Mouse (Mus musculus): Measurements from ENCODE around the gene Gpatch2. TPM values are rescaled to one million over a fixed set of nuclear protein-coding genes. Genes with fewer than 3 reads are reported as not detected.
A peak's percentile ranks its signal among the peaks of the same experiment; 100 is the strongest.

Gene Gpatch2
- total RNA-seq, 2 experiments from 2014 or later = 20.9 to 22.0 TPM

DNA sequence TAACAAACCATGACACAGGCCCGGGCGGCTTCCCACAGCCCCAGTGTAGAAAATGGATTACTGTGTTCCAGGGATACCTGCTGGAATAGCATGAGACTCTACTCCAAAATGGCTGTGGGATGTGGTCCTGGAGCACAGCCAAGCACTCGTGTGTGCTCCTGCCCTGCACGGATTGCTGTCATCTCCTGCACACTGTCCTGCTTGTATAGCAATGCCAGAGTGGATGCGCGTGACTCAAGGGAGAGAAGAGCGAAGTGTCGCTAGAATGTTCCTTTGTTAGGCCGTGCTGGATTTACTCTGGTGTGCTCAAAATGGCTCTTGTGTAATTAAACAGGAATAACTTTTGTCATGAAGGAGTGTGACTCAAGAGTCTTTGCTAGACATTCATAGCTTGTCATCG is 87.9 kb downstream of the Gpatch2 start:
- DNase-seq (ENCODE audit: low spot score in 2 of 2) = no peak

DNA sequence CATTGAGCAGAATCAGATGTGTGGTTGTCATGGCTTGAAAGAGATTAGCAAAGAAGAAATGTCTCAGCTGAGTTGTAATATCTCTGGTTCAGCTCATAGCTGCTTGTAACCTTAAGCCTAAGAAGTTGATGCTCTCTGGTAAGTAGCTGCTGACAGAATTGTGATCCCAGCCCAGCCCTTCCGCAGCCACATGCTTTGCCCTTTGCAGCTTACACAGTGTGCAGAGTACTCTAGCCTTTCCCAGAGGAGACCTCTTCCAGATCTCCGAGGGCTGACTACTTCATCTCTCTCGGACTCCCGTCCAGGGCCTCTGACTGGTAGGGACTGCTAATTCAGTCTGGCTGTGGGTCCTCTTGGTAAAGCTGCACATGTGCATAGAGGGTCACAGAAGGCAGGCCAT is 92.0 kb downstream of the Gpatch2 start:
- DNase-seq (ENCODE audit: low spot score in 2 of 2) = no peak

DNA sequence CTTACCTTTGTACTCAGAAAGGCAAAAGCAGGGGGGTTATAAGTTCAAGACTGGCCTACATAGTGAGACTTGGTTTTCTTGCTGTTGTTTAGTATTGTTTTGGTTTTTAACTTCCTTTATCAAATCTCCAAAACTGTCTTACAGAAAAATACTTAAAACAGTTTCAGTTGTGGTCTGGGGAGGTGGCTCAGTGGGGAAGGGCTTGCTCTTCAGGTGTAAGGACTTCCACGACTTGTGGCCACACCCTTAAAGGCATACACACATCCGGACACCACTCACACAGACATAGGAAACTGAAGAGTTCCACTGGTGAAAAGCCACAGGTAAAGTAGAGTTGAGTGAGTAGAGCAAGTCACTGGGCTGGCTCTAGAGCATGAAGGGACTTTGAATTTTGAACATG is 93.2 kb downstream of the Gpatch2 start:
- no peak for DNase-seq (ENCODE audit: low spot score in 2 of 2)

DNA sequence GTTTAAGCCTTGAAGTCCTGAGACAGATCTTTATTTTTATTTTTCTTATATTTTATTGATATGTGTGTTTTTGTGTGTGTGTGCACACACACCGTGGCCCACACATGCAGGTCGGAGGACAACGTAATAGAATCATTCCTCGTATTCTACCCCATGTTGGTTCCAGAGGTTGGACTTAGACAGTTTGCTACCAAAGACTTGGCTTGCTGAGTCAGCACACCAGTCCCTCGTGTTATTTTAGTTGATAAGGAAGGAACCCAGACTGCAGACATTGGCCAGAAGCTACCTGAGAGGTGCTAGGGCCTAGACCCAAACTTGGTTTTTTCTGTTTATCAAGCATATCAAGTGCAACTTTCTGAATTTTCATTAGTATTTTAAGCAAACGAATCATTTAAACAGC is 95.8 kb downstream of the Gpatch2 start:
- DNase-seq (ENCODE audit: low spot score in 2 of 2) = no peak

DNA sequence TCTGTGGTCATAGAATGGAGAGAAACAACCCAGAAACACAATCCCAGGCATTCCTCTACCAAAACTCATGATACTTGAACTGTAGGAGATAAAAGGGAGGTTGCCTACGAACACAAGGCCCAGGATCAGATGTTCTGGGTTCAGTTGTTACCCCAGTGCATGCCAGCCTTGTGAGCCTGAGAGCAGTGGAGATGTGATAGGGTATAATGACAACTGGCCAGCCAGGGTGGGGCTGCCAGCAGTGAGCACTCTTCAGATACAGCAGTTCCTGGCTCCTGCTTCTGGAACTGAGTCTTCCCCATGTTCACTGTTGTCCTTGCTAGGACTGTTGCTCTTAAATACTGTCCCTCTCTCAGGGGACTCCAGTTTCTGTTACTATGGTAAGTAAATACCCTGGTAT is 98.0 kb downstream of the Gpatch2 start:
- DNase-seq (ENCODE audit: low spot score in 2 of 2) = no peak

DNA sequence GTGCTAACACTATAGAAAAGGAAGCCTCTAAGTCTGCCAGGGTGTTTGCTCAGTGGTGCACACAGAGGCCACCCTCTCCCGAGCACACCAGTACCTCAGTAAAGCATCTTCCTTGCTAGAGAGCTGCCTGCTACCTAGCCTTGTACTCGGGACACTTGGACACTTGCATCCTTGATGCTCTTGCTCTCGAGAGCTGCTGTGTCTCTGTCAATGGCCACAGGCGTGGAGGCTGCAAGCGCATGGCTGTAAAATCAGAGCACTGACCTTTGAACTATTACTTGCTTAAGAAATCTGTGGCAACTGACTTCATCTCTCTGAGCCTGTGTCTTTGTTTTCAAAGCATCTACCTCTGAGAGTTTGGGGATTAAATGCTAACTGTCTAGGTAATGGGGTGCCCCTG is 98.5 kb downstream of the Gpatch2 start:
- DNase-seq (ENCODE audit: low spot score in 2 of 2) = no peak

DNA sequence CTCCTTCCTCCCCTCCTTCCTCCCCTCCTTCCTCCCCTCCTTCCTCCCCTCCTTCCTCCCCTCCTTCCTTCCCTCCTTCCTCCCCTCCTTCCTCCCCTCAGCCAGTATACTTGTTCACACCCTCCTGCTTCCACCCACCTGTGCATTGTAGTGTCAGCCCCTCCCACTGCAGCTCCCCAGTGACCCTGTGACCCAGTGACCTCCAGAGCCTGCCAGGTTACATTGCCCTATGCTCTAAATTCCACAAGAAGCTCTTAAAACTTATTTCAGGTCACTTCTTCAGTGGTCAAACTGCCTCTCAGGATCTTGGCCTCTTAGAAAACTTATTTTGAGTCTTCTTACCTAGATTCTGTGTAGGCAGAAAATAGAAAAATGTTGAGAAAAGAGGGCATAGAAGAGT is 99.2 kb downstream of the Gpatch2 start:
- no peak for DNase-seq (ENCODE audit: low spot score in 2 of 2)

DNA sequence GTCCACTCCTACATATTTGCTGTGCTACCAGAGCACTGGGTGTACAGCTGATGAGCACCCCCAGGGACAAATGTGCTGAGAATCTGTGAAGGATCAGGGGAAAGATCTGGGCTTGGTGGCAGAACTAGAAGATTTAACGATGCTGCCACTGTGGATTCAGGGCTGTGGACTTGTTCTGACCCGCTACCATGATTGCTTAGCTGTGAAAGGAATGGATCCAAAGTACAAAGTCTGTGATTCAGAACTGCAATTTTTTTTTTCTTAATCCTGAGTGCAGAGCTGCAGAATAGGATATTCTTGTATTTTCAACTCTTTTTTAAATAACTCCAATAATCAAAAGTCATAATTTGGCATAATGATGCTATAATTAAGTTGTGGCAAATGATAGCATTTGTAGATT is 100.5 kb downstream of the Gpatch2 start:
- no peak for DNase-seq (ENCODE audit: low spot score in 2 of 2)

DNA sequence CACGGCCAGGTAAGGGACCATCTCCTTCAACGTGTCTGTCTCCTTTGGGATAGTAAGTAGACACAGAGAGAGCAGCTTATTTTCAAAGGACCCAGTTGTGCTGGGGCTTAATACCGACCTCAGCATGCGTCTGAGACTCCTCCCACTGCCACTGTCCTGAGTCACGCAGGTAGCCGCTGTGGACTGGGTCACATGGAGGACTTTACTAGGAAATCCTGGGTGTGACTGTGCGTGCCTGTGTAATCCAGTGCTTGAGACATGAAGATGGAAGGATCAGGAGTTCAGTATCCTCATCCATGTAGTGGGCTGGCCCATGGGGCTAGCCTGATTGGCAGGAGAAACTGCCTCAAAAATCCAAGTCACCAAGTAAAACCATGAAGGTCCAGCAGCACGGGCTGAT is 101.2 kb downstream of the Gpatch2 start:
- no peak for DNase-seq (ENCODE audit: low spot score in 2 of 2)

DNA sequence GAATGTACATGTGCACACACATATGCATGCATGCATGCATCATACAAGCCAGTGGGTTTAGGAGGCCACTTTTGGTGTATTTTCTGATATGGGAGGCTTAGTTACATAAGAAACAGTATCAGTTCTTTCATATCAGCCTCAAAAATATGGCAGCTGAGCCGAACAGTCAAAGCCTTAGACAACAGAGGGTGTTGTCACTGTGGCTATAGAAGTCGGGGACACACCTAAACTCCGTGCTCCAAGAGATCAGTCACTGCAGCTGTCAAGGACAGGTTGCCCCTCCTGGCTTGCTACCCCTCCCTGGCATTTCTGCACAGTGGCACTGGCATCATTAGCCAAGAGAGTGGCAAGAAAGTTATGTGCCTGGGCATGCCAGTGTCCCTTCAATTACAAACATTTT is 106.5 kb downstream of the Gpatch2 start:
- DNase-seq (ENCODE audit: low spot score in 2 of 2) = no peak

DNA sequence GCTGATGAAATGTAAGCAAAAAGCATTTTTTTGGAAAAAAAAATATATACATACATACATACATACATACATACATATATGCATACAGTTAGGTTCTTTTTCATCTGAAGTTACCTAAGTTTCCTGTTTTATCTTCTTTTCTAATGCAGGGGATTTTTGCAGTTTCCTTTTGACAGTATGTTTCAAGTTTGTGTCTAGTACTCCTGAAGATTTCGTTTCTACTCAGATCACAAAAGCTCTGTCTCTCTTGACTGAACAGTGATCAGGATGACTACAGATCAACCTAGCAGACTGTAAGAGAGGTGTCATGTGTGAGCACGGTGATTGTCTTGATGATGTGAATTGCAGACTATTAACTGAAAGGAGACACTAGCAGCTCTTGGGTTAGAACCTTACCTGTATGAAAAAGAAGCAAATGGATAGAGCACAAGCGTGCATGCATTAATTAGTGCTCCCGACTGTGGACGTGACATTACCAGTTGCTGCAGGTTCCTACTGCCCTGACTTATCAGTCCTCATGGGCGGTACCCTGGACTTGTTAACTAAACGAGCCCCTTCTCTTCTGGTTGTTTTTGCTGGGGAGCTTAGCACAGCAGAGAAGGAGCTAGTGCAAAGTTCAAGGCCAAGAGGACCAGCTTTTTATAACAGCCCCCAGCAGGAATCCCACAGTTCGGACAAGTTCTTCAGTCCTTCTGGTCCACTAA is 107.3 kb downstream of the Gpatch2 start:
- no peak for DNase-seq (ENCODE audit: low spot score in 2 of 2)

DNA sequence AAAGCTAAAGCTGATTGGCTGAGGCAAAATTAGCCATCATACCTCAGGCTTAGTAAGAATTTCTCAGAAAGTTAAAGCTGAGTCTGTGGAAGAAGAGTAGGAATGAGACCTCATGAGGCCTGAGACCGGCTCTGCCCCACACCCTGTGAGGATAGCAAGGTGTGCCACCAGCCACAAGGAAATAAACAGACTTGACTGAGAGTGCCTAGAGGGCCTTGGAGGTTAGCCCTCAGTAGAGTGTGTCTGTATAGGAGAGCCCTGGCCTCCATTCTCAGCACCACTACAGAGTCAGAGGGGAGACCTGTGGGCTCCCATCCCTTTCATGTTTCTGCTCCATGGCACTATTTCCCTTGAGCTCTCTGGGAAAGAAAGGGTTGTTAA is 107.9 kb downstream of the Gpatch2 start:
- no peak for DNase-seq (ENCODE audit: low spot score in 2 of 2)

DNA sequence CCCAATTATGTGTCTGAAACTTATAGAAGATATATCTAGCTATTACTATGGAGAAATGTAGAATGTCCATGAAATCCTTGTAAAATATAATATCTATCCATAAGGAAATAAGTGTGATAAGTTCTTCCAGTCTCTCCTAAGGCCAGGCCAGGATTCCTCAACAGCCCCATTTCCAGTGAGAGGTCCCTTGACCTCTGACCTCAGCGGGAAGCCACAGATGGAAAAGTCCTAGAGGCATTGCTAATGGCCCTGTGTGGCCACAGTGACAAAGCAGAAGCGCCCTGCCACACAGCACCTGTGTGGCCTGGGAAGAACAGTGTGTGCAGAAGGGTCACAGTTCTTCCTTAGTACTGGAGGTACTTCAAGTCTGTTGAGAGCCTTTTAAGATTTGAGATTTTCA is 127.2 kb downstream of the Gpatch2 start:
- DNase-seq (ENCODE audit: low spot score in 2 of 2) = no peak

DNA sequence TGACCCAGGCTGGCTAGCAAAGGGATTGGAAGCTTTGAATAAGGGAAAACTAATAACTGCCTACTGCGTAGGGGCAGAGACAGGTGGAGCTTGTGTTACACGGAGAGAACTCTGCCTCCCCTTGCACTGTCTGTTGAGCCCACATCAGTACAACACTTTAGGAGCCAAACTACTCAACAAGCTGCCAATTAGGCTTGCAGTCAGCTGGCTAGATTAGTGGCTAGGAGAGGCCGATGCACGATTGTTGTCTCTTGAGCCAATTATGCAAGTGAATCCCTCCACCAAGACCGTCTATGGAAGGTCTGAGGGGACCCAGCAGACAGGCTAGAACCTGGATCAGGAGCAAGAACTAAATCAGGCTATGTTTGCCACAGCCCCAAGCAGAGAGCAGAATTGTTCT is 129.8 kb downstream of the Gpatch2 start:
- no peak for DNase-seq (ENCODE audit: low spot score in 2 of 2)

DNA sequence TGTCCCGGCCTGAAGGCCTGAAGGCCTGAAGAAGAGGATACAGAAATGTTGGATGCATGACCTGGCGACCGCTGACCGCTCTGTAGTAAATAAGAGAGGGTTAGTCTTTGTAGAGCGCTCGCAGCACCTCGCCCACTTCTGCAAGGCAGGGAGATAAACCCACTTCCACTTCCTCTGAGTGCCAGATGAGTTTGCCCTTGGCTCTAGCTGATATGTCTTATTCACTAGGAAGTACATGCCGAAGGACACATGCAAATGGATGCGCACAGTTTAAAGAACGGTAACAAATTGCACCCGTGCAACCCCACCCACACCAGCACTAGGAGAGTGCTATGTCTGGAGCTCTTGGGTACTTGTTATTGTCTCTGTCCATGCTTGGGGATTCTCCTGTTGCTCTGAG is 131.6 kb downstream of the Gpatch2 start:
- DNase-seq (ENCODE audit: low spot score in 2 of 2) = no peak

DNA sequence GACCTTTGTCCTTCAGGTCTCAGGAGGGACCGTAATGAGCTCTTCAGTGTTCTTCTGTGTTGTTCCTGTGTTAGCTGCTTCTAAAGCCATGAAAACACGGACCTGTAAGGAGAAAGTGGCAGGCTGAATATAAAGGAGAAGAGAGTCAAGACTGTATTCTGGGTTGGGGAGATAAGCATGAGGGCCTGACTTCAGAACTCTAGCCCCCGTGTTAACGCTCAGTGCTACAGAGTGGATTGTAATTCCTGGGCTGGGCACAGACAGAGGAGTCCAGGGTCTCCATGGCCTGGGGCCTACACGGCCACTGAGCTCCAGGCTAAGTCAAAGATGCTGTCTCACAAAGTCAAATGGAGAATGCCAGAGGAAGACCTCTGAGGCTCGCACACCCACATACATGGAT is 132.3 kb downstream of the Gpatch2 start:
- no peak for DNase-seq (ENCODE audit: low spot score in 2 of 2)

DNA sequence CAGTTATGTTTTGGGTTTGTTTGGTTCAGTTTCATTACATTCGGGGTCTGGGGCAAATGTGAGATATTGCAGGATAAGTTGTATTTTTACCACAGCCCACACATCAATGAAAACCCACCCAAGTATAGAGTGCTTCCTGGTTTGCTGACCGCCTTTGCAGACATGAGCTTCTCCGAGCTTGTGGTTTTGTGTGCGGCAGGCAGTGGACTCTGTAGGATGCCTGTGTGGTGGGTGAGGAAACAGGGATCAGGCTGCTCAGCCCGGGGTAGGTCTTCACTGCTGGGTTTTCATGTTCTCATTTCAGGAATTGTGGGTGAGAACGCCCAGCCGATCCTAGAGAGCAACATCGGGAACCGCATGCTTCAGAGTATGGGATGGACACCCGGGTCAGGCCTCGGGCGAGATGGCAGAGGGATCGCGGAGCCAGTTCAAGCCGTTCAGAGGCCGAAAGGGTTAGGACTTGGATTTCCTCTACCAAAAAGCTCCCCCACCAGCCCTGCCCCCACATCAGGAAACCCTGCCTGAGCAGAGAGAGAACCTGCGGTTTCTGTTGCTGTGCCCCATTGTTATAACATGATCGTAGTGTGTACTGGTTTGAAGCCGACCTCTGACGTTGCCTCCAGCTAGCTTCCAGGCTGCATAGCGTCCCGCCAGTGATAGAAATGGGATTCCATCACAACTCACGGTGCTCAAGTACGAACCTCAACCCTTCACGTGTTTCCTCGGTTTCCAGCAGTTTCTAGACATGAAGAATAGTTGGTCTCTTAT is 132.9 kb downstream of the Gpatch2 start:
- no peak for DNase-seq (ENCODE audit: low spot score in 2 of 2)

DNA sequence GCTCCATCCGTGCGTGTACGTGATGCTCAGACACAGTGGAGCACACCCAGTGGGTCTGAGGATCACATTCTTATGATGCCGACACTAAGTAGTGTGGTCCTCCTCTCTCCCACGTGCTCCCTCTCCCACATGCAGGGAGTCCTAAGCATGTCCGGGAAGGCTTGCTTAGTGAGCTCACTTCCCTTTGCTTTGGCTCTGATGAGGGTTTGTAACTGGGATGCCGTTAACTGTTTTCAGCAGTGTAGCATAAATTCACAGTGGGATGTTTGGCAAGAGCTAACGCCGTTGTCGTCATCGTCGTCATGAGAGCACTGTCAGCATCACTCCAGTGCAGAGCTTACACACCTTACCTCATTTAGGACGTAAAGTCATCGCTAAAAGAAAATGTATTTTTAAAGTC is 133.6 kb downstream of the Gpatch2 start:
- DNase-seq (ENCODE audit: low spot score in 2 of 2) = no peak

DNA sequence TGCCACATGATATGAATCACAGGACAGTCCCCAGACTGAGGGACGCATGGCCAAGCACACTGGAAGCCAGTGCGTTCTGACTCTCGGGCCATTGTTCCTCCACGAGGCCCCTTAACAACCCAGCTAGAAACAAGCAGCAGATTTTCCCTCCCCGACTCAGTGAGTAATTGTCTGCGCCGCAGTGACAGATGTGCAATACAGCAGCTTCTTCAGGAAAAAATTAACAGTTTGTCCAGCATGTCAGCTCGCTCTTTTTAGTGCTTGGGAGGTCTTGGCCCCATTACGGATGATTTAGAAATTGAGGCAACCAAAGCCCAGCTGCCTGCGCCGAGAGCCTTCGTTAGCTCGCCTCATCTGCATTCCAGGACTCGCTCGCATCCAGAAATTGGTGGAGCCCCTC is 140.9 kb downstream of the Gpatch2 start:
- peak in 1 of 2 experiments; percentile 13 for DNase-seq (ENCODE audit: low spot score in 2 of 2)

DNA sequence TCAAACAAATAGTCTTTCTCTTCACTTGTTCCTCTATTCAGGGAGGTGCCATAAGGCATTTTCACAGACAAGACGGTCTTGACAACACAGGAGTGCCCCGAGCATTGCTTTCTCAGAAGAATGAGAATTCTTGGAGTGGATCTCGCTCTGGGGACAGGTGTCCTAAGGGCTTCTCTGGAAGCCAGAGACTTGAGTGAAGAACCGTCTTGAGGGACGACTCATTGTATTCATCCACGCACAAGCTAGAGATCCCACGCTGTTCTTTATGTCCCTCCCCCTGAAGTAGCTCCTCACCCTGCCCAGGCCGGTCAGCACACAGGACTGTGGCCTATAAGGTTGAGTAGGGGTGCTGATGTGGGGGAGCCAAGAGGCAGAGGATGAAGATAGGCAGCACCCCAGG is 141.6 kb downstream of the Gpatch2 start:
- no peak for DNase-seq (ENCODE audit: low spot score in 2 of 2)

DNA sequence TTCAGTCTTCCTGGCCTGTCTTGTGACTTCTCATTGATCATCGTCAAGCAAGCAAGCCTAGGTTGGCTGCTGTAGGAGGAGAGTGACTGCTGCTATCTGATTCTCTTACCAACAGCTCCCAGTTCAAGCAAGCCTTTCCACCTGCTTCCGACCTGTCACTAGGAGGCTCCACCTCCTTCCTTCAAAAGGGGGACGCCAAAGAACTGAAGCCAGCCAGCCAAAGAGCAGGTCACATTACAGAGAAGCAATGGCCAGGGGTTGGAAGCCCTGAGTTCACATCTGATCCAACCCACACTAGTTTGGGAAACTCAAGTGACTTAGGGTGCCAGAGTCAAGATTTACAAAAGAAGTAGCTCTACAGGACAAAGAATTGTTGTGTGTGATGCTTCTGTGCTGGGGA is 144.9 kb downstream of the Gpatch2 start:
- DNase-seq (ENCODE audit: low spot score in 2 of 2) = no peak

DNA sequence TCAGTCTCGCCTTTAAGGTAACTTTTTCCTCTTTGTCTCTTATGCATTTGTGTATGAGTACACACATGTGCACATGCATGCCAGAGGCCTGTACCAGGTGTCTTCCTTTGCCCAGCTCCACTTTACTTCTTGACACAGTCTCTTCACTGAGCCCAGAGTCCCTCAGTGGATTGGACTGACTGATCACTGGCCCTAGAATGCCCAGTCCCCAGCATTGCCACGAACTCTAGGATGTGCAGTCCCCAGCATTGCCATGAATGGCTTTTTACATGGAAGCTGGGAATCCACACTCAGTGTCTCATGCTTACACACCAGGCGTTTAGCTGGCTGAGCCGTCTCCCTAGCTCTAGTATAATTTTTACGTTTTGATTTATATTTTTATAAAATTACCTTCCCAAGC is 147.2 kb downstream of the Gpatch2 start:
- DNase-seq (ENCODE audit: low spot score in 2 of 2) = no peak

DNA sequence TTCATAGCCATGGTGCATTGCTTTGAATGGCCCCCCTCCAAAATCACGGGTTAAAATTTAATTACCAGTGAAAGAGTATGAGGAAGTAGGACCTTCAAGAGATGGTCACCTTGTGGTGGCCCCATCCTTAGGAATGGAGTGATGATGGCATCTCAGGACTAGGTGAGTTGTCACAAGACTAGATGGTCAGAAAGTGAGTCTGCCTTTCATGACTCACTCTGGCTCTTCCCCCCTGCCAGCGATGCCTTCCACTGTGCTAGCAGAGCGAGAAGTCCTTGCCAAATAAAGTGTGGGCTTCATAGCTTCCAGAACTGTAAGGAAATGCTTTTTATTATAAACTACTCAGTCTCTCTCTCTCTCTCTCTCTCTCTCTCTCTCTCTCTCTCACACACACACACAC is 150.1 kb downstream of the Gpatch2 start:
- no peak for DNase-seq (ENCODE audit: low spot score in 2 of 2)
